Mouse (Mus musculus) adrenal gland, postnatal 36 days (tissue): ENCODE results near the gene Vpreb1. TPM values are rescaled to one million over a fixed set of nuclear protein-coding genes. Genes with fewer than 3 reads are reported as not detected.

Experiments used
- DNase-seq, 2 experiments: peaks; one replicate each; pipeline ENCODE4 v3.0.0; 2021; ENCODE audit warnings: mixed read lengths in 1 of 2
- long read RNA-seq, 2 experiments: library from polyadenylated mRNA; stranded (forward); transcript quantifications; one replicate each; pipeline ENCODE4 v2.0.0; 2021; ENCODE audit warnings: borderline sequencing depth in 2 of 2
- total RNA-seq, 2 experiments: library from RNA; stranded (reverse); gene quantifications; 2 replicates each; pipeline ENCODE4 v1.2.3; 2021

Vpreb1 gene
- under 1 TPM in 1 of 2 experiments, not detected in 1; 0.46 TPM for total RNA-seq
- long read RNA-seq, experiment 1, result 0 reads
- long read RNA-seq, experiment 2, result 0 reads

- peak; percentile 90 for DNase-seq
Measured at GRCm38 (mm10) chr16:16870617-16871331, at the start of gene Vpreb1, which contains the start of gene Top3b. TSS of gene Vpreb1 (minus strand) at chr16:16870843. TSS of gene Top3b (plus strand) at chr16:16870736.

- peak; percentile 66 to 70 for DNase-seq
Measured at GRCm38 (mm10) chr16:16918441-16919117, 47.9 kb upstream of the Vpreb1 start.

- DNase-seq, result no peak
Measured at GRCm38 (mm10) chr16:16913440-16913839, 42.8 kb upstream of the Vpreb1 start.

GRCm38 (mm10) chr16:16911641-16912597, 41.3 kb upstream of the Vpreb1 start:
- DNase-seq, result peak; percentile 82 to 86

- DNase-seq, result peak; percentile 78 to 81
Measured at GRCm38 (mm10) chr16:16907799-16908198, 37.2 kb upstream of the Vpreb1 start.

- DNase-seq, result no peak
Measured at GRCm38 (mm10) chr16:16903188-16903587, 32.5 kb upstream of the Vpreb1 start.

GRCm38 (mm10) chr16:16902329-16902728, 31.7 kb upstream of the Vpreb1 start:
- no peak for DNase-seq

- no peak for DNase-seq
Measured at GRCm38 (mm10) chr16:16897056-16897584, 26.5 kb upstream of the Vpreb1 start.

GRCm38 (mm10) chr16:16896382-16897055, 25.9 kb upstream of the Vpreb1 start, which contains the start of gene Ppm1f:
TSS of gene Ppm1f (plus strand) at chr16:16896469.
- DNase-seq, result peak; percentile 96 to 99

- DNase-seq, result no peak
Measured at GRCm38 (mm10) chr16:16896015-16896381, 25.4 kb upstream of the Vpreb1 start.

GRCm38 (mm10) chr16:16892366-16892765, 21.7 kb upstream of the Vpreb1 start:
- no peak for DNase-seq

- no peak for DNase-seq
Measured at GRCm38 (mm10) chr16:16888341-16888740, 17.7 kb upstream of the Vpreb1 start.

GRCm38 (mm10) chr16:16879025-16879424, 8.4 kb upstream of the Vpreb1 start:
- no peak for DNase-seq

- peak in 1 of 2 experiments; percentile 6 for DNase-seq
Measured at GRCm38 (mm10) chr16:16870241-16870616, 414 bp downstream of the Vpreb1 start.

- DNase-seq, result no peak
Measured at GRCm38 (mm10) chr16:16865696-16866561, 4.7 kb downstream of the Vpreb1 start.

GRCm38 (mm10) chr16:16865217-16865616, 5.4 kb downstream of the Vpreb1 start:
- no peak for DNase-seq

GRCm38 (mm10) chr16:16863978-16864377, 6.7 kb downstream of the Vpreb1 start, which contains the start of gene Igll1:
TSS of gene Igll1 (minus strand) at chr16:16863985.
- DNase-seq, result no peak

GRCm38 (mm10) chr16:16862288-16862687, 8.4 kb downstream of the Vpreb1 start:
- no peak for DNase-seq

GRCm38 (mm10) chr16:16856731-16857476, 13.7 kb downstream of the Vpreb1 start:
- DNase-seq, result no peak
